Mouse (Mus musculus): ENCODE data around the gene Nsg2.

Gene Nsg2

GRCm38 (mm10) chr11:32035831-32036230, 35.6 kb downstream of the Nsg2 start:
- Histone ChIP-seq H3K36me3 (ENCODE audit: insufficient read depth, low read length) (no peaks in the 10 kb centered on the region), H3K4me3 (replicated peaks; ENCODE audit: low read length) (no peak overlapping the region), H3K4me1 (replicated peaks; ENCODE audit: low read depth, low read length) (0 out of 2 replicates have a peak, but pooled peaks cover 4% of the 10 kb centered on the region), H3K27me3 (ENCODE audit: insufficient read depth, low read length) (no peaks in the 10 kb centered on the region), H3K9me3 (ENCODE audit: low read length) (no peaks in the 10 kb centered on the region)
- no peak for TF ChIP-seq NANOG (IDR thresholded peaks at IDR 0.05; ENCODE audit: borderline replicate concordance, low read length)
- TF ChIP-seq CTCF (conservative IDR thresholded peaks at IDR 0.05; ENCODE audit: low read length): no peak
- no peak for TF ChIP-seq POU5F1 (IDR thresholded peaks at IDR 0.05; ENCODE audit: borderline replicate concordance, low read length)

DNA sequence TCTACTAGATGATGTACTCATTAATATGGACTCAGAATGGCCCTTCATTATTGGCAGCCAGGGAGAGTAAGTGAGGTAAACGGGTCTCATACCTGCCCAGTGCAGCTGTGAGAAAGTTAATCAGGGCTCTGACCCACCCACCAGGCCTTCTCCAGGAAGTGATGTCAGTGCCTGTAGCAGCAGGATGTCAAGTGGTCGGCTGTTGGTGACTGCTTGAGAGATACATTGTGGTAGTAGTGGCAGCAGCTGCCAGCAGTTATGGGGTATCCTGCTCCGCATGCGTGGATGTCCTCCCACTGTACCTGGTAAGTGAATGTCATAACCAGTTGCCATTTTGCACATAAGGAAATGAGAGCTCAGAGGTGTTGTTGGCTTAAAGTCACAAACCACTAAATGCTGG, 39.4 kb downstream of the Nsg2 start:
- no peaks in the 10 kb centered on the region for H3K36me3 ChIP-seq (ENCODE audit: insufficient read depth, low read length)
- 0 out of 2 replicates have a peak, but pooled peaks cover 4% of the 10 kb centered on the region for H3K4me1 ChIP-seq (replicated peaks; ENCODE audit: low read depth, low read length)
- TF ChIP-seq POU5F1 (IDR thresholded peaks at IDR 0.05; ENCODE audit: borderline replicate concordance, low read length): no peak
- no peak for TF ChIP-seq NANOG (IDR thresholded peaks at IDR 0.05; ENCODE audit: borderline replicate concordance, low read length)
- TF ChIP-seq CTCF (conservative IDR thresholded peaks at IDR 0.05; ENCODE audit: low read length): no peak

GRCm38 (mm10) chr11:32057389-32057788, 57.1 kb downstream of the Nsg2 start:
- H3K9me3 ChIP-seq (ENCODE audit: low read length): peaks cover 8% of the 10 kb centered on the region
- no peak for TF ChIP-seq POU5F1 (IDR thresholded peaks at IDR 0.05; ENCODE audit: borderline replicate concordance, low read length)
- no peak for TF ChIP-seq CTCF (conservative IDR thresholded peaks at IDR 0.05; ENCODE audit: low read length)
- no peak for TF ChIP-seq NANOG (IDR thresholded peaks at IDR 0.05; ENCODE audit: borderline replicate concordance, low read length)
- no peak overlapping the region for H3K4me3 ChIP-seq (replicated peaks; ENCODE audit: low read length)
- H3K36me3 ChIP-seq (ENCODE audit: insufficient read depth, low read length): no peaks in the 10 kb centered on the region
- peaks cover 23% of the 10 kb centered on the region for H3K4me1 ChIP-seq (replicated peaks; ENCODE audit: low read depth, low read length)
- no peaks in the 10 kb centered on the region; the same call in 1 of the 2 replicates for H3K27me3 ChIP-seq (ENCODE audit: insufficient read depth, low read length)

More for the DNA sequence above, 39.4 kb downstream of the Nsg2 start:
- no peak overlapping the region for H3K4me3 ChIP-seq (replicated peaks; ENCODE audit: low read length)
- H3K9me3 ChIP-seq (ENCODE audit: low read length): no peaks in the 10 kb centered on the region
- H3K27me3 ChIP-seq (ENCODE audit: insufficient read depth, low read length): no peaks in the 10 kb centered on the region

DNA sequence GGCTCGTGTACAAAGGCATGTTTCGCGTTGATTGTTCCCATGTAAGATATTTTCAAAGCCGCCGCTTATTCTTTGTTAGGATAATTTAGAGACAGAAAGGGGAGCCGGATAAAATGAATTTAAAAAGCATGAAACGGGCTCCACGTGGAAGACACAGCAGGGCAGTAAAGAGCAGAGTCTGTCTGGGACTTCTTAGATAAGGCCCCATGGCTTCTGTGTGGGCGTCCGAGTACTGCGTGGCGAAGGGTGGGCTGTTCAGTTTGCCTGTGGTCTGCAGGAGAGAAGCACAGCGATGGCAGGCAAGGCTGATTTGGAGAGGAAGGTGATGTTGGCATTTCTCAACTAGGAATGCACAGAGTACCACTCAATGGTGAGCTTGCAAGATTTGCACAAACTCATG, 57.6 kb downstream of the Nsg2 start:
- no peaks in the 10 kb centered on the region for H3K36me3 ChIP-seq (ENCODE audit: insufficient read depth, low read length)
- no peaks in the 10 kb centered on the region; the same call in 1 of the 2 replicates for H3K27me3 ChIP-seq (ENCODE audit: insufficient read depth, low read length)
- TF ChIP-seq CTCF (conservative IDR thresholded peaks at IDR 0.05; ENCODE audit: low read length) (no peak), POU5F1 (IDR thresholded peaks at IDR 0.05; ENCODE audit: borderline replicate concordance, low read length) (no peak), NANOG (IDR thresholded peaks at IDR 0.05; ENCODE audit: borderline replicate concordance, low read length) (no peak)
- H3K4me1 ChIP-seq (replicated peaks; ENCODE audit: low read depth, low read length): peaks cover 23% of the 10 kb centered on the region
- no peak overlapping the region; the same call in 1 of the 2 replicates for H3K4me3 ChIP-seq (replicated peaks; ENCODE audit: low read length)
- H3K9me3 ChIP-seq (ENCODE audit: low read length): peaks cover 3% of the 10 kb centered on the region; the same call in 1 of the 2 replicates

- H3K27me3 ChIP-seq (ENCODE audit: insufficient read depth, low read length): no peaks in the 10 kb centered on the region; the same call in 1 of the 2 replicates
- no peak overlapping the region for H3K4me3 ChIP-seq (replicated peaks; ENCODE audit: low read length)
- H3K4me1 ChIP-seq (replicated peaks; ENCODE audit: low read depth, low read length): peaks cover 30% of the 10 kb centered on the region
- H3K9me3 ChIP-seq (ENCODE audit: low read length): no peaks in the 10 kb centered on the region
- H3K36me3 ChIP-seq (ENCODE audit: insufficient read depth, low read length): no peaks in the 10 kb centered on the region
- TF ChIP-seq NANOG (IDR thresholded peaks at IDR 0.05; ENCODE audit: borderline replicate concordance, low read length) (no peak), POU5F1 (IDR thresholded peaks at IDR 0.05; ENCODE audit: borderline replicate concordance, low read length) (no peak), CTCF (conservative IDR thresholded peaks at IDR 0.05; ENCODE audit: low read length) (no peak)
Observed at GRCm38 (mm10) chr11:32061020-32061419, 60.8 kb downstream of the Nsg2 start.

DNA sequence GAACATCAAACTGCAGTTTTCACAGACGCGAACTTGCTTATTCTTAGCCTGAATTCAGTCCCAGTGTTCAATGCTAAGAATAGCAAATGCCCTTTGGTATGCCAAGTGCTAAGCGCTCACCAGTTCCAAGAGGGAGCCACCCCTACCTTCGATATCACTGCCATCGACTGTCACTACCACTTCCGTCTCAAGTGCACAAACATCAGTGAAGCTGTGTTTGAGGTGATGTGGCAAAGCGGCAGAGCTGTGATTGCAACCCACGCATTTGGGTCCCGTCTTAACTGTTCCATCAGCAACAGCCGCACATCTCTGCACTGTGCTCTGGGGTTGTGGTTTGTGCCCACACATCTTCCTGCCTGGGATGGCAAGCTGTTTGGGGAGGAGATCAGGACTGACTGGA, 61.6 kb downstream of the Nsg2 start:
- no peak overlapping the region for H3K4me3 ChIP-seq (replicated peaks; ENCODE audit: low read length)
- TF ChIP-seq CTCF (conservative IDR thresholded peaks at IDR 0.05; ENCODE audit: low read length) (no peak), POU5F1 (IDR thresholded peaks at IDR 0.05; ENCODE audit: borderline replicate concordance, low read length) (no peak), NANOG (IDR thresholded peaks at IDR 0.05; ENCODE audit: borderline replicate concordance, low read length) (no peak)
- no peaks in the 10 kb centered on the region for H3K9me3 ChIP-seq (ENCODE audit: low read length)
- peaks cover 30% of the 10 kb centered on the region for H3K4me1 ChIP-seq (replicated peaks; ENCODE audit: low read depth, low read length)
- no peaks in the 10 kb centered on the region; the same call in 1 of the 2 replicates for H3K27me3 ChIP-seq (ENCODE audit: insufficient read depth, low read length)
- no peaks in the 10 kb centered on the region for H3K36me3 ChIP-seq (ENCODE audit: insufficient read depth, low read length)

- H3K4me3 ChIP-seq (replicated peaks; ENCODE audit: low read length): no peak overlapping the region
Observed at GRCm38 (mm10) chr11:32063775-32064510, 63.7 kb downstream of the Nsg2 start.

GRCm38 (mm10) chr11:32064511-32064862, 64.2 kb downstream of the Nsg2 start:
- Histone ChIP-seq H3K36me3 (ENCODE audit: insufficient read depth, low read length) (no peaks in the 10 kb centered on the region), H3K27me3 (ENCODE audit: insufficient read depth, low read length) (peaks cover 8% of the 10 kb centered on the region; the same call in 1 of the 2 replicates), H3K4me3 (replicated peaks; ENCODE audit: low read length) (no peak overlapping the region), H3K4me1 (replicated peaks; ENCODE audit: low read depth, low read length) (peaks cover 15% of the 10 kb centered on the region), H3K9me3 (ENCODE audit: low read length) (no peaks in the 10 kb centered on the region)
- TF ChIP-seq POU5F1 (IDR thresholded peaks at IDR 0.05; ENCODE audit: borderline replicate concordance, low read length): no peak

More at GRCm38 (mm10) chr11:32063775-32064510, 63.7 kb downstream of the Nsg2 start:
- H3K36me3 ChIP-seq (ENCODE audit: insufficient read depth, low read length): no peaks in the 10 kb centered on the region
- no peaks in the 10 kb centered on the region for H3K9me3 ChIP-seq (ENCODE audit: low read length)
- peaks cover 8% of the 10 kb centered on the region; the same call in 1 of the 2 replicates for H3K27me3 ChIP-seq (ENCODE audit: insufficient read depth, low read length)
- TF ChIP-seq POU5F1 (IDR thresholded peaks at IDR 0.05; ENCODE audit: borderline replicate concordance, low read length) (no peak), NANOG (IDR thresholded peaks at IDR 0.05; ENCODE audit: borderline replicate concordance, low read length) (no peak), CTCF (conservative IDR thresholded peaks at IDR 0.05; ENCODE audit: low read length) (no peak)
- H3K4me1 ChIP-seq (replicated peaks; ENCODE audit: low read depth, low read length): peaks cover 15% of the 10 kb centered on the region

Measured in E14TG2a.4 (cell line).